Mouse (Mus musculus): ENCODE measurements at regions not wholly inside any gene's neighbourhood (a gene's known extent, or its start where the extent isn't known, plus 50 kb on each side); places are given as distances from the start of the nearest gene placed in this dataset.
A peak's percentile ranks its signal among the peaks of the same experiment; 100 is the strongest.

DNA sequence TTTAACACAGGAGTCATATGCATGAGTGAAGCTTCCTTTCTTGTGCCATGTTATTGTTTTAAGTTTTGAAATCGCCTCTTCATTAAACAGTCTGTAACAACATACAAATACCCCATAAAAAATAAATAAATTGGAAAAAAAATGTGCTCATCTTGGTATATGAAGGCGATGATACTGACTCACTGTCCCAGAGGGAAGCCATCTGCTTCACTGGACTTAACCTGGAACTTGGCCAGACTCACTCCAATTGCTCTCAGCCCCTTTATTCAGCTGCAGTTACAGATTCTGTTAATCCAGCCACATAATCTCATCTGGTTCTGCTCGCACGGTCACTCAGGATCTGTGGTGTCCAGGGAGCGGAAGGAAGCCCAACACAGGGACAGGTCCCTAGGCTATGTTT, 90.5 kb upstream of the Paip1 start:
- peak; percentile 79 for ATAC-seq (ENCODE audit: borderline replicate concordance, extremely low read depth, low FRiP score, low TSS enrichment)
- Histone ChIP-seq H3K27ac (peak overlapping the region; percentile 88), H3K27me3 (no peaks in the 10 kb centered on the region), H3K9me3 (no peaks in the 10 kb centered on the region), H3K9ac (no peak overlapping the region), H3K4me1 (peaks cover 10% of the 10 kb centered on the region), H3K36me3 (peaks cover 15% of the 10 kb centered on the region), H3K4me2 (no peak overlapping the region), H3K4me3 (no peak overlapping the region)
- WGBS = 59% methylated on average over 5 of the region's 5 CpGs

DNA sequence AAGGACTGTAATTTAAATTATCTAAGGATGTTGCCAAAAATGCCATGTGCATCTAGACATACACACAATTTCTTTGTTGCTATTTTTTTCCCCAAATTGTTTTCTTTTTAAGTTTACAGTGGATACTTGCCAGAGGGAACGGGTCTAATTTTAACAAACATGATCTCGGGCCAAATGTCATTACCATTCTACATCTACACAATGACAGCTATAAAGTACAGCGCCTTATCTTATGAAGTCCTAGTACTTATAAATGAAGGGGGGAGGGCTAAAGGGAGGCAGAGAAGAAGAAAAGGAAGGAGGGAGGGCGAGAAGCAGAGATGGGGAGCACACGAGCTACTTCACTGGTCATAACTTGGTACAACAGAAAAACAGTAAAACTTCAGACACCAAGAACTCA, 89.4 kb upstream of the Paip1 start:
- Histone ChIP-seq H3K9ac (no peak overlapping the region), H3K4me1 (peaks cover 10% of the 10 kb centered on the region), H3K36me3 (peaks cover 12% of the 10 kb centered on the region), H3K4me3 (no peak overlapping the region), H3K4me2 (no peak overlapping the region), H3K9me3 (no peaks in the 10 kb centered on the region), H3K27me3 (no peaks in the 10 kb centered on the region), H3K27ac (peak overlapping the region; percentile 82)
- ATAC-seq (ENCODE audit: borderline replicate concordance, extremely low read depth, low FRiP score, low TSS enrichment) = peak; percentile 84
- WGBS = 40% methylated on average over 5 of the region's 5 CpGs

DNA sequence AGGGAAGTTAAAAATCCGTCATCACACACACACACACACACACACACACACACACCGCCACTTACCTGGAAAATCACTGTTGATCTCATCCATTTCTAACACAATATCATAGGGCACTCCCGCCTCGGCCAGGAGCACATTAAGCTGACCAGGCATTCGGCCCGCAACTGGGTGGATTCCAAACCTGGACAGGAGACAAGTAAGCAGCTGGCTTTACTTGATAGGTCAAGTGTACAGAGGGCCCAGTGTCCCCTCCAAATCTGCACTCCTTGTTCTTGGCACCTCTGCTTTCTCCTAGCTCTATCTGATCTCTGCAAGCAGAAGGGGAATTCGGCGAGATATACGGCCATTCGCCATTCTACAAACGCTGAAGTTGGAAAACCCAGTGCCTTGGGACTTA, 88.6 kb upstream of the Paip1 start:
- Histone ChIP-seq H3K4me2 (no peak overlapping the region), H3K27me3 (no peaks in the 10 kb centered on the region), H3K4me1 (peaks cover 10% of the 10 kb centered on the region), H3K36me3 (peaks cover 12% of the 10 kb centered on the region; the same call in 1 of the 2 replicates), H3K27ac (peak overlapping the region; percentile 82), H3K9ac (no peak overlapping the region), H3K4me3 (no peak overlapping the region), H3K9me3 (no peaks in the 10 kb centered on the region)
- 67% methylated on average over 11 of the region's 11 CpGs for WGBS
- ATAC-seq (ENCODE audit: borderline replicate concordance, extremely low read depth, low FRiP score, low TSS enrichment) = no peak

DNA sequence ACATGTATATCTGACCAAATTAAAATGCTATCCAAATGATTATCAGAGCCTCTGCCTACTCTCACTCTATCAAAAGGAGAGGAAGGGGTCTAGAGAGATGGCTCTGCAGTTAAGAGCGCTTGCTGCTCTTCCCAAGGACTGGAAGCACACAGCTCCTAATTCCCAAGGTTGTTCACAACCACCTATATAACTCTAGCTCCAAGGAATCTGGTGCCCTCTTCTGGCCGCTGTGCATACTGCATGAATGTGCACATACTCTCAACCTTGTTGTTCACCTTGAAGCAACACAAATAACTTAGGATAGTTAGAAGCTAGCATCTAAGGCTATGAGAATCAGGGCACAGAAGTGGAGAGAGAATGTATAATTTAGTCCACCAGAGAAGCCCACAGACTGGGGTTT, 86.6 kb upstream of the Paip1 start:
- Histone ChIP-seq H3K4me3 (no peak overlapping the region), H3K36me3 (peaks cover 7% of the 10 kb centered on the region; the same call in 1 of the 2 replicates), H3K4me1 (peaks cover 10% of the 10 kb centered on the region), H3K27me3 (no peaks in the 10 kb centered on the region), H3K9me3 (no peaks in the 10 kb centered on the region), H3K27ac (no peak overlapping the region), H3K9ac (no peak overlapping the region), H3K4me2 (no peak overlapping the region)
- WGBS = 34% methylated on average over 2 of the region's 2 CpGs
- no peak for ATAC-seq (ENCODE audit: borderline replicate concordance, extremely low read depth, low FRiP score, low TSS enrichment)

DNA sequence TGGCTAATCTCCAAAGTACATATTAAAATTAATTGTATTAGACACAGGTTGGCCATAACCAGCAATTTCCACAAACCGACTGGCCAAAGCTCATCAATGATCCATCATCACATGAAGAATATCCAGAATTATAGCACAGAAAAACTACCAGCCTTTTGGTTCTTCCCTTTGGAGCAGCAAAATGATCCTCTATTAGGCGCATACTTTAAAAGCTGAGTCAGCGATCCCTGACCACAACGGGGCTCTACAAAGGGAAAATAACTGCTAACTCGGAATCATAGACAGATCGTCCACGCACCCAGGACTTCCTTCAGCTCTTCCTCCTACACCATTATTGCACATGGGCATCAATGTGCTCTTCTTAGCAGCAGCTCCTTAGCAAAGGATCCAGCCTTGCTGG, 85.6 kb upstream of the Paip1 start:
- Histone ChIP-seq H3K4me1 (peaks cover 10% of the 10 kb centered on the region), H3K27me3 (no peaks in the 10 kb centered on the region), H3K36me3 (0 out of 2 replicates have a peak, but pooled peaks cover 7% of the 10 kb centered on the region), H3K9me3 (no peaks in the 10 kb centered on the region), H3K4me3 (no peak overlapping the region), H3K27ac (no peak overlapping the region), H3K9ac (no peak overlapping the region), H3K4me2 (no peak overlapping the region)
- no peak for ATAC-seq (ENCODE audit: borderline replicate concordance, extremely low read depth, low FRiP score, low TSS enrichment)
- 86% methylated on average over 7 of the region's 7 CpGs for WGBS

DNA sequence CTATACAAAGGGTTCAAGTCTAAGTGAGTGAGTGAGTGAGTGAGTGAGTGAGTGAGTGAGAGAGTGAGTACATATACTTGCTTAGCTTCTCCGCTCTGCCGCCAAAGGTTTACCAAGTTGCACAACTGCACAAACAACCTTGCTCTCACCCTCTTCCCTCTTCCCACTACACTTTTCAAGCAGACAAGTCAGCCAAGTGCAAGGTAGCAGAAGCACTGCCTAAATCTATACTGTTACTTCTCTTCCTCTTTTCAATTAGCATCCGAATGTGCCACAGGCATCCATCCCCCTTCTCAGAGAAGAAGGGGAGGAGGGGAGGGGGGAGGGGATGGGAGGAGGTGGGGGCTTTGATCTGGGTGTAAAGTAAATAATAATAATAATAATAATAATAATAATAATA, 80.4 kb upstream of the Paip1 start:
- Histone ChIP-seq H3K9ac (no peak overlapping the region), H3K9me3 (no peaks in the 10 kb centered on the region), H3K4me1 (no peaks in the 10 kb centered on the region), H3K4me2 (no peak overlapping the region), H3K27me3 (no peaks in the 10 kb centered on the region), H3K4me3 (no peak overlapping the region), H3K36me3 (peaks cover 1% of the 10 kb centered on the region; the same call in 1 of the 2 replicates), H3K27ac (no peak overlapping the region)
- 91% methylated on average over 3 of the region's 3 CpGs for WGBS
- ATAC-seq (ENCODE audit: borderline replicate concordance, extremely low read depth, low FRiP score, low TSS enrichment) = no peak

DNA sequence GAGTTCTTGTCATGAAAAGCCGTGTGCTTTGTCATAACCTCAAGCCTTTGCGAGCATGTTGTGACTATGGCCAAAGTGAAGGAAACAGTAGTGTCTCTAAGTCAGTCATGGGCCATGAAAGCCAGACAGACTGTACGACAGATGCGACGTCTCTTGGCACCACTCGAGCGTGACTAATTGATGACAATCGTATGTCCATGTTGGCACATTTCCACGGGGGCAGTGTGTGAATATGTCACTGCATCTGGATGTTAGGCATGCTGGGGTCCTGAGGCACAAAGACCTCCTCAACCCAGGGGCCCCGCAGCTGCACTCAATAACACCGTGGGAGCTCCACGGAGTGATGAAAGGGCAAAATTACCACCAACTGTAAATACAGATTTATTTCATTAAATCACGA, 77.1 kb upstream of the Paip1 start:
- no peak overlapping the region for H3K4me2 ChIP-seq
- H3K4me3 ChIP-seq = no peak overlapping the region
- no peak overlapping the region for H3K9ac ChIP-seq
- WGBS = 42% methylated on average over 13 of the region's 13 CpGs
- H3K27ac ChIP-seq = peak overlapping the region; percentile 41; the same call in 1 of the 2 replicates
- no peaks in the 10 kb centered on the region for H3K9me3 ChIP-seq
- H3K4me1 ChIP-seq = no peaks in the 10 kb centered on the region
- no peaks in the 10 kb centered on the region for H3K27me3 ChIP-seq
- peaks cover 31% of the 10 kb centered on the region for H3K36me3 ChIP-seq
- peak; percentile 83; the same call in 1 of the 2 replicates for ATAC-seq (ENCODE audit: borderline replicate concordance, extremely low read depth, low FRiP score, low TSS enrichment)

DNA sequence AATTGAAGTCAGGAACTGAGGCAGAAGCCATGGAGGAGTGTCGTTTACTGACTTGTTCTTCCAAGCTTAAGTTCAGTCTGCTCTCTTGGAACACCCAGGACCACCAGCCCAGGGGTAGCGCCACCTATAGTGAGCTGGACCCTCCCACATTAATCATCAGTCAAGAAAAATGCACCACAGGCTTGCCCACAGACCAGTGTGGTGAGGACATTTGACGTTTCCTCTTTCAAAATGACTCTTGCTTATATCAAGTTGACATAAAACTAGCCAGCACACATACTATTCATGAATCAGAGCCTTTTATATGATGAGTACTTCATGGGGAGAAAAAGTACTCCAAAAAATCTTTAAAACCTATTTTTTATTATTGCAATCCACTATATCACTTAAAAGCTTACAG, 69.7 kb upstream of the Paip1 start:
- WGBS = 65% methylated on average over 3 of the region's 3 CpGs
- Histone ChIP-seq H3K9me3 (no peaks in the 10 kb centered on the region), H3K4me3 (no peak overlapping the region), H3K27ac (no peak overlapping the region), H3K36me3 (peaks cover 48% of the 10 kb centered on the region), H3K4me1 (no peaks in the 10 kb centered on the region), H3K4me2 (no peak overlapping the region), H3K9ac (no peak overlapping the region), H3K27me3 (no peaks in the 10 kb centered on the region)
- ATAC-seq (ENCODE audit: borderline replicate concordance, extremely low read depth, low FRiP score, low TSS enrichment) = no peak

DNA sequence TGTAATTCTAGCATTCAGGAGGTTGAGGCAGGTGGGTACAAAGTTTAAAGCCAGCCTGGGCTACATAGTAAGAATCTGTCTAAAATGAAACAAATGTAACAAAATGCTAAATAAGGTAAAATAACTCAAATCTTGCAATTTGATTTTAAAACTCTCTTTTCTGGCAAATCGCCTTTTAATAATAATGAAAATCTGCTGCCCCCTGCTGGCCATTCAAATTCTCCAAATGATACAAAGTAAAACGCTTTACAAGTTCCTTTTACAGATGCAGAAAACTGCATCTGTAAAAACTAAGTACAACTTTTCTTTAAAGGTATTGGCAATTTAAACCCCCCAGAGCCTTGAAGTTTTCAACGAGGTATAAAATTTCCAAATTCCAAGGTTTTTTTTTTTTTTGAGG, 65.0 kb upstream of the Paip1 start:
- peaks cover 33% of the 10 kb centered on the region for H3K36me3 ChIP-seq
- no peaks in the 10 kb centered on the region for H3K9me3 ChIP-seq
- H3K4me1 ChIP-seq = no peaks in the 10 kb centered on the region
- no peaks in the 10 kb centered on the region for H3K27me3 ChIP-seq
- no peak overlapping the region for H3K27ac ChIP-seq
- no peak overlapping the region for H3K4me2 ChIP-seq
- no peak overlapping the region for H3K9ac ChIP-seq
- no peak for ATAC-seq (ENCODE audit: borderline replicate concordance, extremely low read depth, low FRiP score, low TSS enrichment)
- 41% methylated on average over 3 of the region's 3 CpGs for WGBS
- no peak overlapping the region for H3K4me3 ChIP-seq

DNA sequence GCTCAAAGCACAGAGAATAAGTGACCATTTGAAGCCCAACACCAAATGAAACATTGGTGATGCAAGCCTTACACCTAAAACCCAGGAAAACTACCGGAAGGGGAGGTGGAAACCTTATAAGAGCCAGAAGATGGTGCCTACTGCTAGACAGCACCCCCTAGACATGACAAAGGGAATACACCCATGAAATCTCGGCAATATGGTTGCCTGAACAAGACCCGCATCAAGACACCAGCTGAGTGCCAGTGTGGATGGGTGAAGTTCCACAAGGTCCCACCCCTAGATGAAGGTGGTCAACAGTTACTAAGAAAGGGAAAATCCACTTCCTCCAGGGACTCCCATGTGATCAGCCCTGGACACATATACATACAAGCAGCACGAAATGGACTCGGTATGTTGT, 64.2 kb upstream of the Paip1 start:
- no peak overlapping the region for H3K27ac ChIP-seq
- 0 out of 2 replicates have a peak, but pooled peaks have one; percentile 27 for ATAC-seq (ENCODE audit: borderline replicate concordance, extremely low read depth, low FRiP score, low TSS enrichment)
- H3K4me3 ChIP-seq = no peak overlapping the region
- no peak overlapping the region for H3K9ac ChIP-seq
- H3K36me3 ChIP-seq = peaks cover 31% of the 10 kb centered on the region
- no peak overlapping the region for H3K4me2 ChIP-seq
- no peaks in the 10 kb centered on the region for H3K27me3 ChIP-seq
- no peaks in the 10 kb centered on the region for H3K4me1 ChIP-seq
- H3K9me3 ChIP-seq = no peaks in the 10 kb centered on the region
- WGBS = 85% methylated on average over 5 of the region's 5 CpGs

DNA sequence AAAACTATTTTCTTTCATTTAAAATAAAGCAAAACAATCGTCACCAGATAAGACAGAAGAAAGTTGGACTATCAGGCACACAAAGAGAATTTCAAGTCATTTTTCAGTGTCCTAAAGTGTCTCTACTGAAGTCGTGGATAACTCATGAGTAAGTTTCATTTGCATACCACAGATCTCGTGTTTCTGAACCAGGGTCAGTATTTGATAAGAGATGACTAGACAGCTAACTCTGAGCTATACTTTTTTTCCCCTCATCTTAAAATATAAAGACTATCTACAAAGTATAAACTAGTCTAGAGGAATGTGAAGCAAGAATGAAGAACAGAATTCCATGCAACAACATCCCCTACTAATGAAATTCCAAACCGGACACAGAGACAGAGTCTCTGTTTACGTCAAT, 60.9 kb upstream of the Paip1 start:
- Histone ChIP-seq H3K4me1 (no peaks in the 10 kb centered on the region), H3K36me3 (peaks cover 45% of the 10 kb centered on the region), H3K27me3 (no peaks in the 10 kb centered on the region), H3K9ac (no peak overlapping the region), H3K9me3 (no peaks in the 10 kb centered on the region), H3K4me2 (no peak overlapping the region), H3K27ac (no peak overlapping the region), H3K4me3 (no peak overlapping the region)
- no peak for ATAC-seq (ENCODE audit: borderline replicate concordance, extremely low read depth, low FRiP score, low TSS enrichment)
- 64% methylated on average over 5 of the region's 5 CpGs for WGBS

DNA sequence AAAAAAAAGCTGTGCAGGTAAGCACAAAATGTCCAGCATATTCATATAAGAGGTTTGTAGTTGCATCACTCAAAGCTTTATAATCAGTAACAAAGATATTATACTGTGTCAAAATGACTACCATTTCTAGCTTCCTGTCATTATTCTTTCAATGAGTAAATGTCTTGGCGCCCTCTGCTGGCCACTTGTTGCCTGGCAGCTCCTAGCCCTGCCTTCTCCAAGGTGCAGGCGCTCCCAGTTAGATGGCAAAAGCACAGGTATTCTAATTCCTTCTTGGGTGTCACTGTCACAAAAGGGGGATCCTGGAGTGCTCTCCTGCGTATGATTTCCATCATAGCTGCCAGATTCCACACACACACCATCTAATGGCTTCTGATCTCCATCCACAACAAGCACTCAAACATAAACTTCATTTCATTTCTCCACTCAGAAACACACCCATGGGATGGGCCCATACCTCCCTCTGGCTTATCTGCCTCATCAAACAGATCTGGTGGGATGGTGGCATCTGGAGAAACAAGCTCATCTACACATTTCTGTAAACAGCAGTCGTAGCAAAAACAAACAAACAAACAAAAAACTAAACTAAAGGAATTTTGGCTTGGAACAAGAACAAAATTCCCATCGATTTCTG, 49.9 kb upstream of the Paip1 start:
- Histone ChIP-seq H3K4me1 (no peaks in the 10 kb centered on the region), H3K4me2 (no peak overlapping the region), H3K27me3 (no peaks in the 10 kb centered on the region), H3K9me3 (no peaks in the 10 kb centered on the region), H3K27ac (no peak overlapping the region), H3K4me3 (no peak overlapping the region), H3K36me3 (peaks cover 18% of the 10 kb centered on the region), H3K9ac (no peak overlapping the region)
- 37% methylated on average over 5 of the region's 5 CpGs for WGBS
- peak; percentile 39; the same call in 1 of the 2 replicates for ATAC-seq (ENCODE audit: borderline replicate concordance, extremely low read depth, low FRiP score, low TSS enrichment)
